Mouse (Mus musculus) liver, embryonic 12.5 days (tissue): ENCODE results near the gene Pias4. TPM values are rescaled to one million over a fixed set of nuclear protein-coding genes. Genes with fewer than 3 reads are reported as not detected.
"Not testable (repeated sequence)": the region's sequence is repeated elsewhere in the genome, so short reads cannot be mapped to it uniquely, and the experiment has no call there.

Experiments used
- ATAC-seq: fragments of 200-750 bp; cut with Nextera tagmentation; 2 replicates; pipeline ENCODE4 v1.8.0; 2017; ENCODE audit warnings: moderate number of reproducible peaks, mild to moderate bottlenecking, moderate library complexity
- H3K27ac ChIP-seq: fragments of 300-500 bp; sonication (generic); 2 replicates; pipeline ENCODE4 v1.5.1; 2016; ENCODE audit warnings: mild to moderate bottlenecking
- H3K27me3 ChIP-seq: fragments of 300-500 bp; sonication (generic); replicated peaks from 2 replicates; pipeline ENCODE4 v1.6.1; 2016; ENCODE audit warnings: mild to moderate bottlenecking, moderate library complexity
- H3K36me3 ChIP-seq: fragments of 300-500 bp; sonication (generic); 2 replicates; pipeline ENCODE4 v1.6.1; 2016; ENCODE audit warnings: mild to moderate bottlenecking, moderate library complexity
- H3K4me1 ChIP-seq: fragments of 300-500 bp; sonication (generic); 2 replicates; pipeline ENCODE4 v1.6.1; 2016
- H3K4me2 ChIP-seq: fragments of 300-500 bp; sonication (generic); 2 replicates; pipeline ENCODE4 v1.6.1; 2016; ENCODE audit warnings: mild to moderate bottlenecking, moderate library complexity
- H3K4me3 ChIP-seq: fragments of 300-500 bp; sonication (generic); 2 replicates; pipeline ENCODE4 v1.5.1; 2016; ENCODE audit warnings: mild to moderate bottlenecking, moderate library complexity
- H3K9ac ChIP-seq: fragments of 300-500 bp; sonication (generic); 2 replicates; pipeline ENCODE4 v1.6.1; 2016; ENCODE audit warnings: mild to moderate bottlenecking, moderate library complexity
- H3K9me3 ChIP-seq: fragments of 300-500 bp; sonication (generic); replicated peaks from 2 replicates; pipeline ENCODE4 v1.6.1; 2016; ENCODE audit warnings: mild to moderate bottlenecking, moderate library complexity
- WGBS: fragments of 180-500 bp; shearing (Covaris S2); methylation state at CpG from one replicate; pipeline ENCODE4 v1.1.7; 2016; ENCODE audit not compliant: insufficient replicate concordance; 5-methylcytosine and 5-hydroxymethylcytosine counted together
- polyA plus RNA-seq: library from polyadenylated mRNA; unstranded; fragments of >200 nt; fragmentation: Nextera tagmentation; extraction: Ambion mirVana; gene quantifications from 2 replicates; pipeline ENCODE4 v1.2.1, GENCODE M21; 2016

The Pias4 gene
- polyA plus RNA-seq, 1 experiment from 2014 or later: 28.9 TPM

- H3K9me3 ChIP-seq: no peaks in the 10 kb centered on the region
- peak within 1 kb of the TSS; percentile 91 for H3K27ac ChIP-seq
- no peaks in the 10 kb centered on the region for H3K27me3 ChIP-seq
- H3K4me3 ChIP-seq: peak within 1 kb of the TSS; percentile 89
- peak; percentile 80 for ATAC-seq
- peaks cover 46% of the 10 kb centered on the region for H3K36me3 ChIP-seq
- WGBS: under 1% methylated on average over 77 of the region's 77 CpGs
- H3K4me2 ChIP-seq: peak within 1 kb of the TSS; percentile 93
- peaks cover 80% of the 10 kb centered on the region for H3K4me1 ChIP-seq
- H3K9ac ChIP-seq: peak within 1 kb of the TSS; percentile 93
Measured at GRCm38 (mm10) chr10:81176466-81177271, 8.9 kb upstream of the Pias4 start, which contains the start of gene Eef2. TSS of gene Eef2 (plus strand) at chr10:81176631.

GRCm38 (mm10) chr10:81175936-81176465 is 8.3 kb upstream of the Pias4 start:
- Histone ChIP-seq H3K27ac (peak overlapping the region; percentile 77), H3K36me3 (peaks cover 39% of the 10 kb centered on the region), H3K9me3 (no peaks in the 10 kb centered on the region), H3K27me3 (no peaks in the 10 kb centered on the region), H3K4me3 (peak overlapping the region; percentile 89), H3K9ac (peak overlapping the region; percentile 34), H3K4me1 (peaks cover 73% of the 10 kb centered on the region), H3K4me2 (peak overlapping the region; percentile 93)
- 0 out of 2 replicates have a peak, but pooled peaks have one; percentile 3 for ATAC-seq
- WGBS: 14% methylated on average over 13 of the region's 13 CpGs

GRCm38 (mm10) chr10:81175345-81175701 is 7.6 kb upstream of the Pias4 start:
- not testable (repeated sequence) for H3K9me3 ChIP-seq, H3K27me3 ChIP-seq, ATAC-seq
- Histone ChIP-seq H3K9ac (peak overlapping the region; percentile 40; the same call in 1 of the 2 replicates), H3K27ac (peak overlapping the region; percentile 77), H3K4me3 (peak overlapping the region; percentile 36), H3K4me2 (peak overlapping the region; percentile 93), H3K36me3 (peaks cover 32% of the 10 kb centered on the region), H3K4me1 (peaks cover 68% of the 10 kb centered on the region)
- WGBS: 8% methylated on average over 4 of the region's 4 CpGs

GRCm38 (mm10) chr10:81174617-81175344 is 7.1 kb upstream of the Pias4 start:
- H3K4me3 ChIP-seq: peak overlapping the region; percentile 36
- no peaks in the 10 kb centered on the region for H3K9me3 ChIP-seq
- peaks cover 27% of the 10 kb centered on the region for H3K36me3 ChIP-seq
- ATAC-seq: peak; percentile 40
- H3K27ac ChIP-seq: peak overlapping the region; percentile 77
- peaks cover 65% of the 10 kb centered on the region for H3K4me1 ChIP-seq
- peak overlapping the region; percentile 40; the same call in 1 of the 2 replicates for H3K9ac ChIP-seq
- no peaks in the 10 kb centered on the region for H3K27me3 ChIP-seq
- WGBS: 8% methylated on average over 29 of the region's 29 CpGs
- H3K4me2 ChIP-seq: peak overlapping the region; percentile 63

GRCm38 (mm10) chr10:81173132-81173531 is 5.4 kb upstream of the Pias4 start:
- Histone ChIP-seq H3K4me3 (peak overlapping the region; percentile 27; the same call in 1 of the 2 replicates), H3K36me3 (peaks cover 11% of the 10 kb centered on the region), H3K27me3 (no peaks in the 10 kb centered on the region), H3K9ac (peak overlapping the region; percentile 59), H3K4me2 (peak overlapping the region; percentile 54), H3K9me3 (no peaks in the 10 kb centered on the region), H3K27ac (peak overlapping the region; percentile 77), H3K4me1 (peaks cover 60% of the 10 kb centered on the region)
- 6% methylated on average over 21 of the region's 21 CpGs for WGBS
- ATAC-seq: peak; percentile 24; the same call in 1 of the 2 replicates

- Histone ChIP-seq H3K4me3 (peak overlapping the region; percentile 98), H3K4me2 (peak overlapping the region; percentile 89), H3K27ac (peak overlapping the region; percentile 77), H3K4me1 (peaks cover 66% of the 10 kb centered on the region), H3K9ac (peak overlapping the region; percentile 70; the same call in 1 of the 2 replicates)
- H3K9me3 ChIP-seq, H3K36me3 ChIP-seq, ATAC-seq, H3K27me3 ChIP-seq: not testable (repeated sequence)
- 23% methylated on average over 9 of the region's 14 CpGs for WGBS
Measured at GRCm38 (mm10) chr10:81169411-81169900, 1.7 kb upstream of the Pias4 start.

- Histone ChIP-seq H3K36me3 (peaks cover 16% of the 10 kb centered on the region), H3K9me3 (no peaks in the 10 kb centered on the region), H3K4me1 (peaks cover 62% of the 10 kb centered on the region), H3K27me3 (no peaks in the 10 kb centered on the region), H3K4me2 (peak overlapping the region; percentile 89), H3K4me3 (peak overlapping the region; percentile 98), H3K27ac (peak overlapping the region; percentile 95), H3K9ac (peak overlapping the region; percentile 70)
- peak; percentile 73 for ATAC-seq
- WGBS: 1% methylated on average over 29 of the region's 29 CpGs
Measured at GRCm38 (mm10) chr10:81168521-81169244, 960 bp upstream of the Pias4 start.

GRCm38 (mm10) chr10:81168087-81168431 is 336 bp upstream of the Pias4 start:
- Histone ChIP-seq H3K36me3 (peaks cover 22% of the 10 kb centered on the region), H3K4me3 (peak overlapping the region; percentile 98), H3K4me1 (peaks cover 60% of the 10 kb centered on the region), H3K4me2 (peak overlapping the region; percentile 89), H3K9ac (peak overlapping the region; percentile 70), H3K27me3 (no peaks in the 10 kb centered on the region), H3K27ac (peak overlapping the region; percentile 95), H3K9me3 (no peaks in the 10 kb centered on the region)
- WGBS: 2% methylated on average over 5 of the region's 5 CpGs
- ATAC-seq: peak; percentile 63

- WGBS: 79% methylated on average over 8 of the region's 8 CpGs
- no peak overlapping the region for H3K9ac ChIP-seq
- no peaks in the 10 kb centered on the region for H3K9me3 ChIP-seq
- H3K27me3 ChIP-seq: no peaks in the 10 kb centered on the region
- peaks cover 81% of the 10 kb centered on the region for H3K4me1 ChIP-seq
- H3K36me3 ChIP-seq: peaks cover 50% of the 10 kb centered on the region
- 0 out of 2 replicates have a peak overlapping the region, but pooled peaks have one; percentile 4 for H3K27ac ChIP-seq
- no peak overlapping the region for H3K4me2 ChIP-seq
- no peak for ATAC-seq
- no peak overlapping the region for H3K4me3 ChIP-seq
Measured at GRCm38 (mm10) chr10:81165118-81165517, 2.6 kb downstream of the Pias4 start.

- Histone ChIP-seq H3K36me3 (peaks cover 76% of the 10 kb centered on the region), H3K4me2 (peak overlapping the region; percentile 9; the same call in 1 of the 2 replicates), H3K27me3 (no peaks in the 10 kb centered on the region), H3K4me1 (peaks cover 74% of the 10 kb centered on the region), H3K4me3 (no peak overlapping the region), H3K9me3 (no peaks in the 10 kb centered on the region), H3K27ac (no peak overlapping the region), H3K9ac (no peak overlapping the region)
- WGBS: 32% methylated on average over 2 of the region's 2 CpGs
- ATAC-seq: no peak
Measured at GRCm38 (mm10) chr10:81162318-81162652, 5.4 kb downstream of the Pias4 start.

GRCm38 (mm10) chr10:81161602-81162317 is 6.0 kb downstream of the Pias4 start:
- Histone ChIP-seq H3K4me3 (no peak overlapping the region), H3K27me3 (no peaks in the 10 kb centered on the region), H3K4me2 (no peak overlapping the region; the same call in 1 of the 2 replicates), H3K9ac (0 out of 2 replicates have a peak overlapping the region, but pooled peaks have one; percentile 5), H3K36me3 (peaks cover 82% of the 10 kb centered on the region), H3K27ac (peak overlapping the region; percentile 17; the same call in 1 of the 2 replicates), H3K4me1 (peaks cover 69% of the 10 kb centered on the region), H3K9me3 (no peaks in the 10 kb centered on the region)
- WGBS: 64% methylated on average over 8 of the region's 8 CpGs
- ATAC-seq: no peak
